Mouse (Mus musculus) thymus, adult 2 months (tissue): Measurements from ENCODE around the gene Topbp1. TPM values are rescaled to one million over a fixed set of nuclear protein-coding genes. Genes with fewer than 3 reads are reported as not detected.

Experiments
- DNase-seq: peaks from one replicate; pipeline ENCODE4 v3.0.0; 2021
- H3K27ac ChIP-seq: fragments of 200-500 bp; 2 replicates; pipeline ENCODE4 v1.5.1; 2012; ENCODE audit warnings: low read length, control low read depth; ENCODE audit not compliant: control insufficient read depth, insufficient read depth
- H3K27me3 ChIP-seq: fragments of 200-500 bp; 2 replicates; pipeline ENCODE4 v1.6.1; 2012; ENCODE audit warnings: mild to moderate bottlenecking, low read length, moderate library complexity, mixed read lengths; ENCODE audit not compliant: control insufficient read depth, insufficient read depth
- H3K36me3 ChIP-seq: fragments of 200-500 bp; 2 replicates; pipeline ENCODE4 v1.6.1; 2012; ENCODE audit warnings: mild to moderate bottlenecking, low read length, moderate library complexity; ENCODE audit not compliant: control insufficient read depth, insufficient read depth
- H3K4me1 ChIP-seq: fragments of 200-500 bp; replicated peaks from 2 replicates; pipeline ENCODE4 v1.6.1; 2012; ENCODE audit warnings: low read length; ENCODE audit not compliant: control insufficient read depth, insufficient read depth
- H3K4me3 ChIP-seq: fragments of 200-500 bp; 2 replicates; pipeline ENCODE4 v1.5.1; 2012; ENCODE audit warnings: mild to moderate bottlenecking, low read length, control low read depth, moderate library complexity; ENCODE audit not compliant: control insufficient read depth, insufficient read depth
- CTCF ChIP-seq: fragments of 200-500 bp; IDR thresholded peaks from 2 replicates; pipeline ENCODE4 v1.5.1; 2012; ENCODE audit warnings: mild to moderate bottlenecking, control low read depth, low read length, moderate library complexity, borderline replicate concordance; ENCODE audit not compliant: control insufficient read depth, poor library complexity, insufficient read depth; ENCODE audit errors: extremely low read depth
- POLR2A ChIP-seq: fragments of 200-500 bp; IDR thresholded peaks from 2 replicates; pipeline ENCODE4 v1.6.1; 2012; ENCODE audit warnings: mild to moderate bottlenecking, low read length, control low read depth, moderate library complexity; ENCODE audit not compliant: control insufficient read depth, poor library complexity, insufficient read depth; ENCODE audit errors: extremely low read depth
- WGBS: fragments of 180-500 bp; shearing (Covaris S2); methylation state at CpG from one replicate; pipeline ENCODE4 v1.1.7; 2018; 5-methylcytosine and 5-hydroxymethylcytosine counted together
- polyA plus RNA-seq: library from polyadenylated mRNA; depleted of rRNA; stranded (reverse); fragments of >200 nt; gene quantifications from 2 replicates; pipeline ENCODE4 v1.2.3, GENCODE M21; 2012

The Topbp1 gene
- polyA plus RNA-seq, 1 experiment = 41.5 TPM

- Histone ChIP-seq H3K36me3 (no peaks in the 10 kb centered on the region), H3K4me3 (no peak overlapping the region), H3K4me1 (peaks cover 4% of the 10 kb centered on the region), H3K27ac (no peak overlapping the region), H3K27me3 (no peaks in the 10 kb centered on the region)
- 74% methylated on average over 3 of the region's 3 CpGs for WGBS
- TF ChIP-seq CTCF (no peak), POLR2A (no peak)
- DNase-seq = peak; percentile 65
Observed at GRCm38 (mm10) chr9:103302666-103303065, 2.3 kb upstream of the Topbp1 start.

GRCm38 (mm10) chr9:103305332-103306041 is 472 bp downstream of the Topbp1 start:
- Histone ChIP-seq H3K27ac (no peak overlapping the region), H3K4me3 (peak overlapping the region; percentile 97), H3K4me1 (peaks cover 4% of the 10 kb centered on the region), H3K36me3 (peaks cover 15% of the 10 kb centered on the region), H3K27me3 (no peaks in the 10 kb centered on the region)
- TF ChIP-seq CTCF (no peak), POLR2A (no peak)
- under 1% methylated on average over 40 of the region's 40 CpGs for WGBS
- no peak for DNase-seq

GRCm38 (mm10) chr9:103309832-103310231 is 4.8 kb downstream of the Topbp1 start:
- 95% methylated on average over 6 of the region's 6 CpGs for WGBS
- H3K4me3 ChIP-seq = no peak overlapping the region
- DNase-seq = peak; percentile 15
- H3K36me3 ChIP-seq = peaks cover 53% of the 10 kb centered on the region
- TF ChIP-seq POLR2A (no peak), CTCF (no peak)
- H3K4me1 ChIP-seq = peaks cover 4% of the 10 kb centered on the region
- no peaks in the 10 kb centered on the region for H3K27me3 ChIP-seq
- H3K27ac ChIP-seq = no peak overlapping the region

GRCm38 (mm10) chr9:103324678-103325077 is 19.7 kb downstream of the Topbp1 start:
- TF ChIP-seq CTCF (no peak), POLR2A (no peak)
- peaks cover 86% of the 10 kb centered on the region for H3K36me3 ChIP-seq
- no peaks in the 10 kb centered on the region for H3K4me1 ChIP-seq
- H3K4me3 ChIP-seq = no peak overlapping the region
- WGBS = 90% methylated on average over 1 of the region's 2 CpGs
- no peaks in the 10 kb centered on the region for H3K27me3 ChIP-seq
- H3K27ac ChIP-seq = no peak overlapping the region
- DNase-seq = no peak

GRCm38 (mm10) chr9:103326449-103326848 is 21.4 kb downstream of the Topbp1 start:
- H3K27ac ChIP-seq = no peak overlapping the region
- H3K4me3 ChIP-seq = no peak overlapping the region
- 96% methylated on average over 9 of the region's 9 CpGs for WGBS
- DNase-seq = no peak
- H3K36me3 ChIP-seq = peaks cover 77% of the 10 kb centered on the region
- TF ChIP-seq POLR2A (no peak), CTCF (no peak)
- H3K27me3 ChIP-seq = no peaks in the 10 kb centered on the region
- no peaks in the 10 kb centered on the region for H3K4me1 ChIP-seq

- TF ChIP-seq POLR2A (no peak), CTCF (no peak)
- 40% methylated on average over 6 of the region's 6 CpGs for WGBS
- Histone ChIP-seq H3K27ac (no peak overlapping the region), H3K4me1 (no peaks in the 10 kb centered on the region), H3K4me3 (no peak overlapping the region), H3K27me3 (no peaks in the 10 kb centered on the region), H3K36me3 (peaks cover 67% of the 10 kb centered on the region)
- DNase-seq = no peak
Observed at GRCm38 (mm10) chr9:103332663-103333062, 27.6 kb downstream of the Topbp1 start.
